Mouse (Mus musculus): ENCODE data around the gene Lsg1. TPM values are rescaled to one million over a fixed set of nuclear protein-coding genes. Genes with fewer than 3 reads are reported as not detected.
A peak's percentile ranks its signal among the peaks of the same experiment; 100 is the strongest.

The Lsg1 gene
- total RNA-seq, 2 experiments from 2014 or later: 16.7 to 20.7 TPM

DNA sequence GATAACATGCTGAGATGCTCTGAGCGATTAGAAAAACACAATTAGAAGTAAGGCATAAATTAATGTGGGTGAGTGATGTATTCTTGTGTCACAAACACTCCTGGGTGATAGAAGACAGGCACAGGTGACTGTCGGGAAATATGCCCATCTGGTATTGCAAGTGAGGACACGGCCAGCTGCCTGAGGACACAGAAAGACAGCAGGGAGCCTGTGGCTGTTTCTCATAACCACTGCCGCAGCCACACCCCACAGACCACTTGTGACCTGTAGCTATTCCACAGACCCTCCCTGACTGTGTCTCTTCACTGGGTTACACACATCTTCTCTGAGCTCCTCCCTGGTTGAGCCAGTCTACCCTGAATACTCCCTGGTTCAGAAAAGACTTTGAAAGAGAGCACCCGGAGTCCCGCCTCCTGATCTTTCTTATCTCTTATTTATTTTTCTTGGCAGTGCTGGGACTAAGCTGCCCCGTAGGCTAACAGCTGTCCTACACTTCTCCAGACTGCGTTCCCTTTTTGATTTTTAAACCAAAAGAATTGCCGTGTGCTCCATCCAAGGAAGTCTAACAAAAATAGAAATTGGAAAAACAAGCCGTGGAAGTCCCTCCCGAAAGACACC lies 69.6 kb downstream of the Lsg1 start:
- Histone ChIP-seq H3K4me3 (no peak overlapping the region), H3K27ac (no peak overlapping the region)
- no peak for DNase-seq (ENCODE audit: low spot score in 2 of 2)
- TF ChIP-seq CTCF (conservative IDR thresholded peaks at IDR 0.05): no peak

DNA sequence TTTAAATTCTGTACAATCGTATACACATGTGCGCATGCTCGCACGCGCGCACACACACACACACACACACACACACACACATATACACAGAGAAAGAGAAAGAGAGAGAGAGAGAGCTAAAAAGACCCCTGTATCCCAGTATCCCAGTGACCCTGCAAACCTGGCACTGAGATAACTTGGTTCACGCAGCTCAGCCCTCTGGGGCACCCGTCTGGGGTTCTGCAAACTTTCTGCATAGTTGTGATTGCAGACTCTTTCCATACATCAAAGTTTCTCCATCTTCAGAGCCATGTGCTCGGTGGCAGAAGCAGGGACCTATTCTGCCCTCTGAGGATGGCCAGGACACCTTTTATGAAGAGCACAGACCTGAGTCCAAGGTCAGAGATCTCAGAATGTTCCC lies 70.4 kb downstream of the Lsg1 start:
- TF ChIP-seq CTCF (conservative IDR thresholded peaks at IDR 0.05): no peak
- no peak overlapping the region for H3K4me3 ChIP-seq
- DNase-seq (ENCODE audit: low spot score in 2 of 2): no peak
- no peak overlapping the region for H3K27ac ChIP-seq

DNA sequence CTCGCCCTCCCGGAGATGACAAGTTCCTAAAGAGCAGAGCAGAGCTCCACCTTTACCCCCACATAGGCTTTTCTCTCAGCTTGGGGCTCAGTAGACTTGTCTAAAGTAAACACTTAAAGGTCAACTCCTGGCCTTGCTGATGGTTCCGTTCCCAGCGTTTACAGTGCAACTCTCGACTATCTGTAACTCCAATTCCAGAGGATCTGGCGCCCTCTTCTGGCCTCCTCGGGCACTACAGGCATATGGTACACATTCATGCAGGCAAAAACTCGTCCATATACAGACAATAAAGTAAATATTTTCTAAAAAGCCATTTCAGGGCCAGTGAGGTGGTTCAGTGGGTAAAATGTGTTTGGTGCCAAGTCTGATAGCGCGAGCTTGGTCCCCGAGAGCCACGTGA lies 72.0 kb downstream of the Lsg1 start:
- TF ChIP-seq CTCF (conservative IDR thresholded peaks at IDR 0.05): peak; percentile 72
- no peak for DNase-seq (ENCODE audit: low spot score in 2 of 2)
- no peak overlapping the region for H3K4me3 ChIP-seq
- no peak overlapping the region for H3K27ac ChIP-seq

DNA sequence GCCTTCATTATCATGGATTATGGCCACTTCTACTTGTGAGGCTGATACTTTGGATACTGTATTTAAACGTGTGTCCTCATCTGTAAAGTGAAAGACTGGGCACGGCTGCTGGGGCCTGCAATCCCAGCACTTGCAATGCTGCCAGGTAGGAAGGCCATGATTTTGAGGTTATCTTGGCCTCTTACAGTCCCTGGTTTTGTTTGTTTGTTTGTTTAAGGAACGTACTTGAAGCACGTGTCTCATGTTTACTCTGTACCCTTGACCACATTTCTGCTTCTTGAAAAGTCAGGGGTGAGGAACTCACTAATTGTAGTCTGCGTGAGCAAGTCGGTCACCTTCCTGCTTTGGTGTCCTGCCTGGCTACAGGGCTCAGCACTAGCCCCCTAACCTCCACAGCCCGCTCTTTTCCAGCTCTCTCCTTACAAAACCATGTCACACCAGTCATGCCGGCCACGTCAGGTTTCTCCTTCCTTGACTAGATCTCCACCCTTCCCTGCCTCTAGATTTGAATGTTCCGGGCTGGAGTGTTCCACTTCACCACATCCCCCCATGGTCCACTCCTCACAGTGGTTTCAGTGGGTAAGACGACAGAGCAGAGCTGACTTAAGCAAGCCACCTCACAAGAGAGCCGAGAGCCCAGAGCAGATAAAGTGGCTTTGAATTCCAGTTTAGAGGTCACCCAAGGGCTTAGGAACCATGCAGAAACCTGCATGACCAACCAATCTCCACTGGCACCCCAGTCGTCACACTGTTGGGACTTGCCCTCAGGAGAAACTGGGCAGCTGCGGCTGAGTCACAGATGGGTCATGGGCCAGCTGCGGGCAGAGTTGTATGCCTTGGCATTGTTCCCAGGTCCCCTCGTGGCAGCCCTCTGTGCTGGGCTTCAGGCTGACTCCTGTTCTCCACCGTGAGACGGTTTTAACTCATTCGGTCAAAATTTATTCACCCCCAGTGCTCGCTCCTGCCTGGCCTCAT lies 74.1 kb downstream of the Lsg1 start:
- H3K27ac ChIP-seq: peak overlapping the region; percentile 55; the same call in 1 of the 2 replicates
- peak in 1 of 2 experiments; percentile 50 for DNase-seq (ENCODE audit: low spot score in 2 of 2)
- no peak for TF ChIP-seq CTCF (conservative IDR thresholded peaks at IDR 0.05)
- no peak overlapping the region for H3K4me3 ChIP-seq

DNA sequence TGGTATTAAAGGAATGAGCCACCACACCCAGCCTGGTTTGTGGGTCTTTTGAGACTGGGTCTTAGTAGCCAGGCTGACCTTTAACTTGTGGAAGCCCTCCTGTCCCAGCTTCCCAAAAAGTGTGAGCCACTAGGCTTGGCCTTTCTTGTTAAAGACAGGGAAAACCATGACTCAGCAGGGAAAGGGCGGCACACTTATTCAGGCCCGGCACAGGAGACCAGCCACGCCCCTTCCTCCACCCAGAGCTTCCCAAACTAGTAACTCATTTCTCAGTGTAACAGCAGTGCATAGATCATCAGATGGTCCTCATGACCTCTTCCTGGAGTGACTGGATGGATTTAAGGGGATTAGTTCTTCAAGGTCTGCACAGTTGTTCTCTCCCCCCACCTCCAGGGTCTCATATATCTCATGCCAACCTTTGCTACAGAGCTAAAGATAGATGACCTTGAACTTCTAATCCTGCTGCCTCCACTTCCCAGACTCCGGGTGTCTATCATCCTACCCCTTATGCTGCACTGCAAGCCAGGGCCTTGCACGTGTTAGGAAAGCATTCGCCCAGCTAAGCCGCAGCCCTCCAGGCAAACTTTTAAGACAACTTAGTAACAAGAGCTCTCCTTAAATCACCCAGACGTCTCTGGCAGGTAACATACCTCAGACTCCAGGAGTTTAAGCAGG lies 74.9 kb downstream of the Lsg1 start:
- TF ChIP-seq CTCF (conservative IDR thresholded peaks at IDR 0.05): no peak
- Histone ChIP-seq H3K4me3 (no peak overlapping the region), H3K27ac (no peak overlapping the region)
- DNase-seq (ENCODE audit: low spot score in 2 of 2): no peak

DNA sequence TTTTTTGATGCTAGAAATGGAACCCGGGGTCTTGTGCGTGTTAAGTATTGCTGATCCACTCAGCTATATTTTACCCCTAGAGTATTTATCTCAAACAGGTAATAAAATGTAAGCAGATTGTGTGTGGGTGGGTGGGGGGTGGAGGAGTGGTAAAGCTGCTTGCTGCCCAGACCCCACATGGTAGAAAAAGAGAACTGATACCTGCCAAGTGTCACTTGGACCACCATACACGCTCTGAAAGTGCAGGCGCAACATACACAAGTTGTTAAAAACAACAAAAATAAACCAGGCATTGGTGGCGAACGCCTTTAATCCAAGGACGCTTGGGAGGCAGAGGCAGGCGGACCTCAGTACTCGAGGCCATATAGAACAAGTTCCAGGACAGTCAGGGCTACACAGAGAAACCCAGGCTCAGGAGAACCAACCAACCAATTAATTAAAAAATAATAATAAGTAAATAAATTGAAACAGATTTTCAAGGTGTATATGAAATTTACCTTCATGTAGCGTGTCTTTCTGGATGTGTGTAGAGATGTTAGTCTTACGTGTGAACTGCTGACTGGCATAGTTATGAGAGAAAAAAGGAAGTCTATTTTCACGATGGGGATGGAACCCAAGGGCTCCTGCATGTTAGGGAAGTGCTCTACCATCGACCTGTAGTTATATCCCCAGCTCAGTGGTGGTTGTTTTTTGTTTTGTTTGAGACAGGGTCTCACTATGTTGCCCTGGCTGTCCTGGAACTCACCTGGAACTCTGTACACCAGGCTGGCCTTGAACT lies 75.6 kb downstream of the Lsg1 start:
- no peak for TF ChIP-seq CTCF (conservative IDR thresholded peaks at IDR 0.05)
- no peak for DNase-seq (ENCODE audit: low spot score in 2 of 2)
- H3K4me3 ChIP-seq: peak overlapping the region; percentile 60
- peak overlapping the region; percentile 98 for H3K27ac ChIP-seq

DNA sequence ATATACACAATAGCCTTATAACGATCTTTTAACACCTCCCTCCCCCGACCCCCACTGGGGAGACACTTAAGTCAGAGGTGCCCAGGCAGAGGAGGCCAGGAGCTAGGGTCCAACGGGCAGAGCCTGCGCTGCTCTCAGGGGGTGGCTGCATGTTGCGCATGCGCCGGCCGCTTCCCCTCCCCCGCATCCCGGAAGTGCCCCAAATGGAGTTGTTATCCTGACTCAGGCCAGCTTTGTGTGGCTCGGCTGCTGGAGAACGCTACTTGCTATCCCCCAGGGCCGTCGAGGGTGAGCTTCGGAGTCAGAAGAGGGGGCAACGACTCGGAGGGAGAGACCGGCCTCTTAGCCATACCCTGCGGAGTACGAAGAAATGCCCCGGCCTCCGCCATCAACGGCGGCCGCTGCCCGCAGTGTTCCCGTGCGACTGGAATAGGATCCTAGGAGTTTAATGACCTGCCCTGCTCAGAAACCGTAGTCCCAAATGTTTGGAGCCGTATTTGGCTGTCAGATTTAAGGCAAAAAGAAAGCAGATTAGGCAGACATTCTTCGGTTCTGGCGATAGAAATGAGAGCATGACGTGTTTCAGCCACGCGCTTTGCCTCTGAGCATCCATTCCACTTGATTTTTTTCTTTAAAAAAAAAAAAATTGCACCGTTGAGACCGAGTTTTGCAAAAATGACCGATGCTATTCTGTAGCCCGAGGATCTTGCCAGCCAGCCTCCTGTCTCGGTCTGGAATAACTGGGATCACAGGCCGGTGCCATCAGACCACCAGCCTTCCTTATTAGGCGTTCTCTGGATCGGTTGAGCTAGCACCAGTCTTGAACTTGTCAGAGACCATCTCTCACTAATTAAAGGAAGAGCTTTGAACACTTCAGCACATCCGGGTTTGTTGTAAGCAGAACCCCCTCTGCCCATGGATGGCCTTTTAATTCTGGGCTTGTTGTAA lies 76.6 kb downstream of the Lsg1 start:
- DNase-seq (ENCODE audit: low spot score in 2 of 2): peak; percentile 86 to 89
- H3K27ac ChIP-seq: peak overlapping the region; percentile 98
- no peak for TF ChIP-seq CTCF (conservative IDR thresholded peaks at IDR 0.05)
- peak overlapping the region; percentile 60 for H3K4me3 ChIP-seq

Other genes with a start within 250 kb of the Lsg1 start
- 10 to 100 TPM; 68.2 to 72.4 TPM for gene Atp13a3, start 181.6 kb downstream of the Lsg1 start, total RNA-seq (2021)
- gene Tmem44, start 36.8 kb downstream of the Lsg1 start, total RNA-seq (2021): 10 to 100 TPM; 28.5 to 32.0 TPM
- 10 to 100 TPM in 1 of 2 experiments, 1 to 10 TPM in 1; 9.2 to 10.3 TPM for gene Fam43a, start 12.1 kb upstream of the Lsg1 start, total RNA-seq (2021)

Data from layer of hippocampus, adult 2 months (tissue).